Mouse (Mus musculus) ES-Bruce4 (cell line): ENCODE results near the gene Ppp2r2c. TPM values are rescaled to one million over a fixed set of nuclear protein-coding genes. Genes with fewer than 3 reads are reported as not detected.
A peak's percentile ranks its signal among the peaks of the same experiment; 100 is the strongest.

Source experiments
- H3K27ac ChIP-seq: 2 replicates; pipeline ENCODE4 v1.5.1; 2012; ENCODE audit warnings: low read length, inconsistent platforms; ENCODE audit not compliant: insufficient read depth
- H3K27me3 ChIP-seq: 2 replicates; pipeline ENCODE4 v1.6.1; 2012; ENCODE audit warnings: mild to moderate bottlenecking, low read length, inconsistent platforms; ENCODE audit not compliant: control insufficient read depth, poor library complexity, insufficient read depth, severe bottlenecking
- H3K36me3 ChIP-seq: 2 replicates; pipeline ENCODE4 v1.6.1; 2012; ENCODE audit warnings: inconsistent platforms, mild to moderate bottlenecking, low read length, moderate library complexity; ENCODE audit not compliant: control insufficient read depth, poor library complexity, insufficient read depth, severe bottlenecking
- H3K4me1 ChIP-seq: one replicate; pipeline ENCODE4 v1.8.1; 2011; ENCODE audit warnings: low read length; ENCODE audit not compliant: control insufficient read depth, insufficient read depth
- H3K4me3 ChIP-seq: 2 replicates; pipeline ENCODE4 v1.5.1; 2011; ENCODE audit warnings: low read depth, mild to moderate bottlenecking, low read length
- H3K9ac ChIP-seq: 2 replicates; pipeline ENCODE4 v1.6.1; 2012; ENCODE audit warnings: low read depth, mild to moderate bottlenecking, inconsistent platforms; ENCODE audit not compliant: poor library complexity, severe bottlenecking
- H3K9me3 ChIP-seq: replicated peaks from 2 replicates; pipeline ENCODE4 v1.6.1; 2012; ENCODE audit warnings: mild to moderate bottlenecking, low read length, inconsistent platforms; ENCODE audit not compliant: control insufficient read depth, poor library complexity, insufficient read depth, severe bottlenecking
- CTCF ChIP-seq: IDR thresholded peaks from one replicate; pipeline ENCODE4 v1.8.1; 2011; ENCODE audit warnings: low read depth, low read length
- EP300 ChIP-seq: IDR thresholded peaks from 2 replicates; pipeline ENCODE4 v1.6.1; 2011; ENCODE audit warnings: low read depth, low read length; ENCODE audit not compliant: insufficient read depth
- POLR2A ChIP-seq: IDR thresholded peaks from one replicate; pipeline ENCODE4 v1.8.1; 2011; ENCODE audit warnings: low read length; ENCODE audit not compliant: insufficient read depth
- polyA plus RNA-seq: library from polyadenylated mRNA; stranded (reverse); fragments of >200 nt; gene quantifications from 2 replicates; pipeline ENCODE4 v1.2.4, GENCODE M21; 2011; ENCODE audit warnings: low read depth; ENCODE audit not compliant: missing spikeins, insufficient read depth, insufficient read length

Ppp2r2c gene
- polyA plus RNA-seq, 1 experiment = 14.6 TPM

- H3K27ac ChIP-seq = no peak overlapping the region
- peak overlapping the region; percentile 56 for H3K9ac ChIP-seq
- no peaks in the 10 kb centered on the region for H3K4me1 ChIP-seq
- no peaks in the 10 kb centered on the region for H3K9me3 ChIP-seq
- no peaks in the 10 kb centered on the region for H3K36me3 ChIP-seq
- no peaks in the 10 kb centered on the region for H3K27me3 ChIP-seq
- H3K4me3 ChIP-seq = peak overlapping the region; percentile 86
- TF ChIP-seq POLR2A (no peak), CTCF (no peak), EP300 (no peak)
These were observed 119.9 kb downstream of the Ppp2r2c start for GRCm38 (mm10) chr5:36988124-36988780.

DNA sequence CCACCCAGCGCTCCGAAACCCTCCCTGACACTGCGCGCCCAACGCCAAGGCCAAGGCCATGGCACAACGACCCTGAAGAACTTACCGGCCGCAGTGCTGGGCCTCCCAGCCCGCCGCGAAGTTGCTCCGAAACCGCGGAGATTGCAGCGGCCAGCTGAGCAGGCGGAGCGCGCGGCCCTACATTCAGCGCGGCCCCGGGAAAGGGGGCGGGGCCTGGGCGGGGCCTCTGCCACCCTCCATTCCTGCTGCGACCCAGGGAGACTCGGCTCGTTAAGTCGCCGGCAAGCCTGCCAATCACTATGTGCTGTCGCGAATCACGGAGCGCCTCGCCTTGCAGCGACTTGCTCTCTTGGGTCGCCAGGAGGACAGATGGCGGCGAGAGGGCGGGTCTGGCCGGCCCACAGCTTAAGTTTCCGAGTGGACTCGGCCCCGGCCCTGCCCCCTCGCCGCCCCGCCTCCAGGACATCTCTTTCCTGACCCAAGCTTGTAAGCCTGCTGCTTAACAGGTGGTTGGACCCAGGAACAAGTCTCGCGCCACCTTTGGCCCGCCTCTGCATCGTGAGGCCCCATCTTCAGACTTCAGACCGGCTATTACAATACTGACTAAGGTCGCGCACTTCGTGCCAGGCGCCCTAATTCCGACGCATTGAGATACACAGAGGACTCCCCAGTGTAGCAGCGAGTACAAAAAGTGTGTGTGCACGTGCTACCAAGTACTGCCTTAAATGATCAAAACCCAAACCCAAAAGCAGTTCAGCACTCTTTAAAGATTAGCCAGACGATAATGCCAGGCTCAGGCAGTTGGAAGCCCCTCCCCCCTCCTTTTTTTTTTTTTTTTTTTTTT is 120.7 kb downstream of the Ppp2r2c start, which contains the start of gene Wfs1:
TSS of gene Wfs1 (minus strand) at position 425 of the 844 bp plus-strand sequence.
- Histone ChIP-seq H3K9ac (peak within 1 kb of the TSS; percentile 56), H3K27me3 (no peaks in the 10 kb centered on the region), H3K36me3 (no peaks in the 10 kb centered on the region), H3K27ac (peak within 1 kb of the TSS; percentile 69), H3K9me3 (no peaks in the 10 kb centered on the region), H3K4me3 (peak within 1 kb of the TSS; percentile 86), H3K4me1 (no peaks in the 10 kb centered on the region)
- TF ChIP-seq CTCF (no peak), POLR2A (no peak), EP300 (no peak)

- Histone ChIP-seq H3K27ac (peak overlapping the region; percentile 7), H3K27me3 (no peaks in the 10 kb centered on the region), H3K4me1 (no peaks in the 10 kb centered on the region), H3K36me3 (no peaks in the 10 kb centered on the region), H3K4me3 (peak overlapping the region; percentile 53), H3K9me3 (no peaks in the 10 kb centered on the region), H3K9ac (peak overlapping the region; percentile 35)
- TF ChIP-seq POLR2A (no peak), CTCF (no peak), EP300 (no peak)
These were observed 121.3 kb downstream of the Ppp2r2c start for GRCm38 (mm10) chr5:36989625-36989977.

- TF ChIP-seq EP300 (no peak), POLR2A (no peak), CTCF (no peak)
- Histone ChIP-seq H3K9me3 (no peaks in the 10 kb centered on the region), H3K4me3 (no peak overlapping the region), H3K27ac (no peak overlapping the region), H3K9ac (no peak overlapping the region), H3K36me3 (no peaks in the 10 kb centered on the region), H3K4me1 (no peaks in the 10 kb centered on the region), H3K27me3 (no peaks in the 10 kb centered on the region)
These were observed 121.9 kb downstream of the Ppp2r2c start for GRCm38 (mm10) chr5:36990196-36990595.

DNA sequence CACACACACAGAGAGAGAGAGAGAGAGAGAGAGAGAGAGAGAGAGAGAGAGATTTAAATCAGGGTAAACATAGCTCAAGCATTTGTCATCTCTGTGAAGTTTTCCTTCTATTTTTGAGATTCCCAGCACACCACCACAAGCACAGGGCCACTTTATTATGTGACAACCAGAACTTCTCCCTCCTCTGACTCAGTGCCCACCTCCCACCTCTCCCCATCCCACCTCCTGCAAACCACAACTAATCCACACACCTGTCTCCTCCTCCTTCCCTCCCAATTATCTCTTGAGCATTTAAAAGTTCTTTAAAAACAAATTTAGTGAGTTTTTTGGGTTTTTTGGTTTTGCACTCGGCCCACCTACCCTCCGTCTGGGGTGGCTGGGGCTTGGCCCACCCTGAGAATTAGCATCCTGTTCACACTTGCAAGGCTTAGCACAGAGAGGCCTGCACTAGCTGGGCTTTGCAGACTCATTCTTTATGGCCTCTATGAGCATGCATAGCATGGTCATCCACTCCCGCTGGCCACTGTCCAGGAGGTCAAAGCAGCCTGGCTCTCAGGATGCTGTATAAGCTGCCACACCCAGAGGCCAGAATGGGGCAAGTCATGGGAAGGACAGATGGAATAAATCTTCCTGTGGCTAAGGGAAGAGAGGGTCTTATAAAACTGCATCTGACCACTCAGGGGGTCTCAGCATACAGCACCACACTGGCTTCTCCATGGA is 122.5 kb downstream of the Ppp2r2c start:
- H3K36me3 ChIP-seq = no peaks in the 10 kb centered on the region
- TF ChIP-seq EP300 = no peak
- TF ChIP-seq POLR2A = no peak
- no peak for TF ChIP-seq CTCF
- no peak overlapping the region for H3K4me3 ChIP-seq
- no peak overlapping the region for H3K9ac ChIP-seq
- no peaks in the 10 kb centered on the region for H3K27me3 ChIP-seq
- no peak overlapping the region for H3K27ac ChIP-seq
- H3K4me1 ChIP-seq = no peaks in the 10 kb centered on the region
- H3K9me3 ChIP-seq = no peaks in the 10 kb centered on the region
